Mouse (Mus musculus) spleen, postnatal 4 days (tissue): ENCODE measurements at regions not wholly inside any gene's neighbourhood (a gene's known extent, or its start where the extent isn't known, plus 50 kb on each side); places are given as distances from the start of the nearest gene placed in this dataset.

Experiments used
- DNase-seq, 2 experiments: peaks; one replicate each; pipeline ENCODE4 v3.0.0; 2022; ENCODE audit warnings: low spot score in 2 of 2

- DNase-seq = no peak
Measured at GRCm38 (mm10) chr13:28795274-28795673, 158.2 kb downstream of the Sox4 start.

DNA sequence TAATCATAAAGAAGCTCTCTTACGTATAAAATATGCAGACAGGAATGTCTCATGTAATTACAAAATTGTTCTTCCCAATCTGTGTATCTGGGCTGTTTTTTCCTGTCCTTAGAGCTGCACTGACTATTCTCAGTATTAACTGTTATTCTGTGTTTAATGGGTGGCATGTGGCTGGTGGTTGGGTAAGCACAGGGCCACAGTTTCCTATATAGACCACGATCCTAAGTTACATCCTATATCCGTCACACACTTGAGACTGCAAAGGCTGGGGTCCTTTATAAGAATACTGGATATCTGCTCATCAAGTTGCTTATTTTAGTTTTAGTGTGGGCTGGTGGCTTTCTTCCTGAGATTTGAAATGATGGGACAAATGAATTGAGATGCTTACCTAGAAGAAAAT, 159.0 kb downstream of the Sox4 start:
- no peak for DNase-seq

- DNase-seq = no peak
Measured at GRCm38 (mm10) chr13:28793166-28793935, 160.2 kb downstream of the Sox4 start.

GRCm38 (mm10) chr13:28792461-28793165, 160.9 kb downstream of the Sox4 start:
- DNase-seq = no peak

- DNase-seq = no peak
Measured at GRCm38 (mm10) chr13:28790381-28790780, 163.1 kb downstream of the Sox4 start.

DNA sequence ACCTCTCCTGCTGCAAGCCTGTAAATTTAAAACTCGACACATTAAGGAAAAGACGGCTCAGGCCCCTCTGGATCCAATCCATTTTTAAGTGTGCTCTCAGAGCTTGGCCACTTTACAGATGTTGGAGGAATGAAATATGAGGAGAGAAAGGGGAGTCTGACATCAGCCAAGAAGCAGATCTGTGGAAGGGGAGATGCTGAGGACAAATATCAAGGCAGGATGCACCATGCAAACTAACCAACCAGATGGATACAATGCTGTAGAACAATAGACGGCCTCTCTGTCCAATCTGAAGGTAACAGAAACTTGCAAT, 166.2 kb downstream of the Sox4 start:
- DNase-seq = no peak

GRCm38 (mm10) chr13:28786629-28787330, 166.7 kb downstream of the Sox4 start:
- no peak for DNase-seq

- DNase-seq = no peak
Measured at GRCm38 (mm10) chr13:28782497-28783246, 170.8 kb downstream of the Sox4 start.

- DNase-seq = no peak
Measured at GRCm38 (mm10) chr13:28782081-28782480, 171.4 kb downstream of the Sox4 start.

DNA sequence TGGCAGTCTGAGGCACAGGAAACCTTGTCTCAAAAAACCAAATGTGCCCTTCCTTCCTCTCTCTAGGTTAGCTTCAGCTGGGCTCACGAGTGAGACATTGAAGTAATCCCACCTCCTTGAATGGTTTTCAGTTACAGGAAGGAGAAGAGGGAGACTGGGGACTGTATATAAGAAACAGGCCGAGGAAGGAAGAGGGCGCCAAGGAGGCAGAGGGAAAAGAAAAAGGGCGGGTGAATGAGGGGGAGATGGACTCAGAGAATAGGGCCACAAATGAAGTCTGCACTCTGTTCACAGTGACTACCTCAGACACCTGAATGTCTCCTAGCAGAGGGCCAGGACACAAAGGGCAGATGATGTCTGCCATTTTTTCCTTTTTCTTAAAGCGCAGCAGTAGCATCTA, 171.9 kb downstream of the Sox4 start:
- no peak for DNase-seq

DNA sequence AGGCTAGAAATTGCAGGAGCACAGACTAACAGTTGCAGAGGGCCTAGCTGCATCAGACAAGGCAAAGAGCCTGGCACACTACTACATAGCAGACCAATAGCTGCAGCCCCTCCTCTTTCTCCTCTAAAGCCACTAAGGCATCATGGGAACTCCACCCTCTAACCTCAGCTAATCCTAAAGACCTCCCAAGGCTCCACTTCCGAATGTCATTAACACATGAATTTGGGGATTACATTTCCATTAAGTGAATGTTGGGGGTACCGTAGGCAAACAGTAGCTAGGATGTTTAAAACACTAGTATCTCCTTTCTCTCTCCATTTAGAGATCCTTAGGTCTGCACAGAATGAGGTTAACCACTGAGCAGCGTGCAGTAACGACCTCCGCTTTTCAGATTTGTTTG, 173.1 kb downstream of the Sox4 start:
- DNase-seq = no peak

DNA sequence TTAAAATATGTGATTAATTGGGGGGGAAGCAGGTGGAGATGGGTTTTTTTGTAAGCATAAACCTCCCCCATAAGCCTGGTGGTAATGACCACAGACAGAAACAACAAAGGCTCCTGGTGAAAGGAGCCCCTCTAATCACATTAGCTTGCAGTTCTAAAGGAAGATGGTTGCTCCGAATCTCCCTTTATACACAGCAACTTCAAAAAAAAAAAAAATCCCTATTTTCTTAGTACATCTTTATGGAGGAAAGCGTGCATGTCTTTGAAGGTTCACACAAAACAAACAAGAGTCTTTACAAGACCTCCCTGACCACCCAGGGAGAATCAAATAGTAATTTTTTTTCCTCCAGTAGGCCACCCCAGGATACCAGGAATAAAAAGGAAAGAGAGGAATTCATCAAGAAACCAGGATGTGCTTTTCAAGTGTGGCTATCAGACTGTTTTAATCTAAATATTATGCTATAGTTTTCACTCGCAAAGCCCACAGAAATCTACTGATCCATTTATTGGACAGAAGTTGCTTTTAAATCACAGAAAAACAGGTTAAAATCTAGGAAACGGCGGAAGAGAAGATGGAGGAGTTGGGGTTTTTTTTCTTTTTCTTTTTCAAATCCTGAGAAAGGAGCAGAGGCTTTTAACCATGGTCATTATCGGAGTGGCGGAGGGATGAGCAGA, 178.2 kb downstream of the Sox4 start:
- no peak for DNase-seq

DNA sequence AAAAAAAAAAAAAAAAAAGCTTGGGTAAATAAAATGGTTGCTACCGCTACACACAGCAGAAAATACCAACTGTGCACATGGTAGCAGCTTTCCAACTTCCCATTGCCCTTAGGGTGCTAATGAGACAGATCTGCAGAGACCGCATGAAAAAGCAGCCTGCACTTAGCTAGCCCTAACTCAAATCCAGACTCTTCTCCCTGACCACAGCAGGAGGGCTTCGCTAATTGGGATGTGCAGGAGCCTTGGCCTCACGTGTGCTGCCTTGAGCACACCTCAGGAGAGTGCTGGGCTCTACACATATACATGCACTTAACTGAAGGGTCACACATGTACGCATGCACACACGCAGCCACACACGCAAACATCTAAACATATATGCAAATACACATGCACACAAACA, 178.9 kb downstream of the Sox4 start:
- DNase-seq = no peak

DNA sequence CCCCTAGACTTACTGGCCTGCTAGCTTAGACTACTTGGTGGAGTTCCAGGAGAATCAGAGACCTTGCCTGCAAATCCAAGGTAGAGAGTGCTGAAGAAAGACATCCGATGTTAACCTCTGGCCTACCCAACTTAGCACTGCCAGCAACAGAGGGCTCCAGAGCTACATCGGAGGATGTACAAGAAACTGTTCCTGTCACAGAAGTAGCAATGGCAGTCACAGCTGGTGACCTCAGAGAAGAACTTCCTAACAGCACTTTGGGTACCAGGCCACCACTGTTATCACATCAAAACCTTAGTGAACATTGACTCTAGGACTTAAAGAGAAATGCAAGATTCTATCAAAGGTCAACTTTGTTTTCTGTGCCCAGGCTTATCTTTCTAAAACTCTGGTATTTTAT, 180.0 kb downstream of the Sox4 start:
- DNase-seq = no peak

GRCm38 (mm10) chr13:28770531-28770930, 183.0 kb downstream of the Sox4 start:
- DNase-seq = no peak

- no peak for DNase-seq
Measured at GRCm38 (mm10) chr13:28770018-28770417, 183.5 kb downstream of the Sox4 start.

DNA sequence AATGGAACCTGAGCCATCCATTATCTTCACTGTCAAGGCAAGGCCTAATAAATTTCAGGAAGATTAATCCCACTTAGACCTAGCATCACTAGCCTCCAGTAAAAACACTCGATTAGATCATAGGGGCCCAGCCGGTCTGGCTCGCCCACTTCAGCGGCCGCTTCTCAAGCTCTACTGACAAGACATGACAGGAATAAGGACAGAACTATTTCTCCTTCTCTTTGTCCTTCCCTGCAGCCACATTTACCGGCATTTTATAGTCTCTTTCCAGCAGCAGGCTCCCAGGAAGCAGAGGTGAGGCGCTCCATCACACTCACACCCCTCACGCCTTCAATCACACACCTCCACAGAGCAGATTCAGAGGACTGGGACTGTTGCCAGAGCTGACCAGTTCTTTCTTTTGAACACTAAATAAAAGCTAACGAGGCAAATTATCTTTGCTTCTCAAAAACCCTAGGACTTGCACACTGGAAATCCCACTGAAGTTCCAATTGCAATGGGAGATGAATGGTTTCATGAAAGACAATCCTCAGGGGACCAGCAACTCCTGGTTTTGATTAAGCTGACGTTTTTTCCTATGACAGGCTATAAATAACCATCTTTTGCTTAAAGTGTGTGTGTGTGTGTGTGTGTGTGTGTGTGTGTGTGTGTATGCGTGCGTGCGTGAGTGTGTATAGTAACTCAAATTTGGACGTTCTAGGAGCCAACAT, 184.6 kb downstream of the Sox4 start:
- DNase-seq = no peak

- no peak for DNase-seq
Measured at GRCm38 (mm10) chr13:28762555-28762954, 191.0 kb downstream of the Sox4 start.

DNA sequence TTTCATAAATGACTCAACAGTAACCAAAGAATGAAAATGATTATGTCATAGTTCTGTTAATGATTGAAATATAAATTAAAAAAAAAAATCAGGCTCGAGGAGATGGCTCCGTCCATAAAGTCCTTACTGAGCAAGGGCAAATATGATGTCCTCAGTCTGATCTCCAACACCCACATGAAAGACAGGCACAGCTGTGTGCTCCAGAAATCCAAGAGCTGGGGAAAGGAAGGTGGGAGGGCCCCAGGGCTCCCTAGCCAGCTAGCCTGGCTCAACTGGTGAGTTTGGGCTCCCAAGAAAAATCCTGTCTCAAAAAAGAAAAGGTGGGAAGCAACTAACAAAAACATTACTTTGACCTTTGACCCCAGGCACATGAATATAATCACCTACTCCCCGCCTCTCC, 194.5 kb downstream of the Sox4 start:
- no peak for DNase-seq

- peak; percentile 42 to 65 for DNase-seq
Measured at GRCm38 (mm10) chr13:28757846-28758522, 195.5 kb downstream of the Sox4 start.
